Mouse (Mus musculus): ENCODE measurements around the gene Atp6v0e2. TPM values are rescaled to one million over a fixed set of nuclear protein-coding genes. Genes with fewer than 3 reads are reported as not detected.

Atp6v0e2 gene
- polyA plus RNA-seq (2016; fragmentation: Nextera tagmentation; extraction: Ambion mirVana): 1.8 and 2.3 TPM in 2 replicates

- Histone ChIP-seq H3K27ac (no peak within 1 kb of the TSS), H3K27me3 (replicated peaks) (peaks cover 14% of the 10 kb centered on the region; the same call in 1 of the 2 replicates), H3K36me3 (no peaks in the 10 kb centered on the region; the same call in 1 of the 2 replicates), H3K9me3 (replicated peaks) (no peaks in the 10 kb centered on the region), H3K4me1 (0 out of 2 replicates have a peak, but pooled peaks cover 10% of the 10 kb centered on the region), H3K4me2 (peak within 1 kb of the TSS; percentile 60), H3K4me3 (peak within 1 kb of the TSS; percentile 32), H3K9ac (no peak within 1 kb of the TSS)
- 10% methylated on average over 38 of the region's 38 CpGs for WGBS (ENCODE audit: insufficient replicate concordance)
- 0 out of 2 replicates have a peak, but pooled peaks have one; percentile 19 for ATAC-seq
Measured at GRCm38 (mm10) chr6:48537105-48537954, at the start of gene Atp6v0e2. Atp6v0e2 (plus strand) TSS chr6:48537615.

DNA sequence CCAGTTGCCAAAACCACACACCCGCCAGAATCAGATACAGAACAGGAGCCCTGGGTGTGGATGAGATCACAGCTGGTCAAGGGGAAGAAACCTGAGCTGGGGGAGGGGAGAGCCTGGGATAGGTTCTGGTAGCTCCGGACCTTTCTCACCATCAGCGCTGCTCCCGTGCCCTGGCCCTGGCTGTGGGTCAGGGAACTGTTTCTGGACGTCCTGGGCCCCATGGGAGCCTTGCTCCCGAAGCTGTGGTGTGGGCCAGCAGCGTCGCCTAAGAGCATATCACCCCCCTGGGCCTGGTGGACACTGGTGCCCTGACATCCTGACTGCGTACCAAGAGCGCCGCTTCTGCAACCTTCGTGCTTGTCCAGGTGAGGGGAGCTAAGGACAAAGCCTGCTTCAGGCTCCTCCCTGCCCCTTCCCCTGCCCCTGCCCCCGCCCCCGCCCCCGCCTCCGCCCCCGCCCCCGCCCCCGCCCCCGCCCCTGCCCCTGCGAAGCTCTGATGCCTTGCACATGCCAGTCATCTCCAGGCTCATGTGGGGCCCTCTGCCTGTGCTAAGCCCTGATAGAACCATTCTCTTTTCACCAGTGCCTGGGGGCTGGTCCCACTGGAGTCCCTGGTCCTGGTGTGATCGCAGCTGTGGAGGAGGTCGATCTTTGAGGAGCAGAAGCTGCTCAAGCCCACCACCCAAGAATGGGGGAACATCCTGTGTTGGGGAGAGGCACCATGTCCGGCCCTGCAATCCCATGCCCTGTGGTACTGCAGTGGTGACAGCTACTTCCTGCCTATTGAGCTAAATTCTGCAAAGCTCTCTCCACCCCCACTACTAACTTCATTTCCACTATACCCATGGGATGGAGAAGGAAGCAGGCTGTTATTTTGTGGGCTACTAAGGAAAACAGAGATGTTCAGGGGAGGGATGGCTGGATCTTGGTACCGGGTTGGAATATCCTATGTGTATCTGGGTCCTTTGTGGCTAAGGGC, 49.4 kb upstream of the Atp6v0e2 start:
- ATAC-seq: no peak
- Histone ChIP-seq H3K9ac (no peak overlapping the region), H3K36me3 (no peaks in the 10 kb centered on the region), H3K9me3 (replicated peaks) (no peaks in the 10 kb centered on the region), H3K27ac (no peak overlapping the region), H3K4me1 (peaks cover 16% of the 10 kb centered on the region), H3K4me2 (peak overlapping the region; percentile 41), H3K4me3 (no peak overlapping the region), H3K27me3 (replicated peaks) (peaks cover 31% of the 10 kb centered on the region; the same call in 1 of the 2 replicates)
- 9% methylated on average over 20 of the region's 25 CpGs for WGBS (ENCODE audit: insufficient replicate concordance)

DNA sequence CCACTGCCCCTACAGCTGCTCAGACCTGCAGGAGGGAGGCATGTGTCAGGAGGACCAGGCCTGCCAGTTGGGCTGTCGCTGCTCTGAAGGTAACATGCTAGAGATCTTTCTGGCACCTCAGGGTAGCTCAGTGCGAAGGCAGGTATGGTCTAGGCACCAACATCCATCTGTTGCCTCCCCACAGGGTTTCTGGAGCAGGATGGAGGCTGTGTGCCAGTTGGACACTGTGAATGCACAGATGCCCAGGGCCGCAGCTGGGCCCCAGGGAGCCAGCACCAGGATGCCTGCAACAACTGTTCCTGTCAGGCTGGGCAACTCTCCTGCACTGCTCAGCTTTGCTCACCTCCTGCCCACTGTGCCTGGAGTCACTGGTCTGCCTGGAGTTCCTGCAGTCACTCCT, 47.7 kb upstream of the Atp6v0e2 start:
- WGBS (ENCODE audit: insufficient replicate concordance): 73% methylated on average over 3 of the region's 3 CpGs
- Histone ChIP-seq H3K9me3 (replicated peaks) (no peaks in the 10 kb centered on the region), H3K27ac (no peak overlapping the region), H3K4me1 (peaks cover 16% of the 10 kb centered on the region), H3K27me3 (replicated peaks) (peaks cover 31% of the 10 kb centered on the region; the same call in 1 of the 2 replicates), H3K4me2 (no peak overlapping the region), H3K36me3 (no peaks in the 10 kb centered on the region), H3K4me3 (no peak overlapping the region), H3K9ac (no peak overlapping the region)
- no peak for ATAC-seq

DNA sequence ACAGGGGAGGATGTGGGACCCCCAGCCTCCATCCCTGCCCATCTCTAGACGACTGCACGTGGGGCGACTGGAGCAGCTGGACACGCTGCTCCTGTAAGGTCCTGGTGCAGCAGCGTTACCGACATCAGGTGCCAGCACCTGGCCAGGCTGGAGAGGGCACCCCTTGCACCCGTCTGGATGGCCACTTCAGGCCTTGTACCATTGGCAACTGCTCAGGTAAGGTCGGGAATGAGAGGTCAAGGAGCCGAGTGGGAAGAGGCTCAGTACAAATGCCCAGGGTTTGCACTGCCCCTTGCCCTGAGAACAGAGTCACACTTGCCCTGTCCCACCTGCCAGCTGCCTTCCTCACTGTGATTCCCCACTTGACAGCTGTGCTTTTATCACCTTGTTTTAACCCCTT, 46.1 kb upstream of the Atp6v0e2 start:
- H3K27me3 ChIP-seq (replicated peaks): peaks cover 22% of the 10 kb centered on the region; the same call in 1 of the 2 replicates
- H3K4me3 ChIP-seq: no peak overlapping the region
- WGBS (ENCODE audit: insufficient replicate concordance): 44% methylated on average over 9 of the region's 9 CpGs

DNA sequence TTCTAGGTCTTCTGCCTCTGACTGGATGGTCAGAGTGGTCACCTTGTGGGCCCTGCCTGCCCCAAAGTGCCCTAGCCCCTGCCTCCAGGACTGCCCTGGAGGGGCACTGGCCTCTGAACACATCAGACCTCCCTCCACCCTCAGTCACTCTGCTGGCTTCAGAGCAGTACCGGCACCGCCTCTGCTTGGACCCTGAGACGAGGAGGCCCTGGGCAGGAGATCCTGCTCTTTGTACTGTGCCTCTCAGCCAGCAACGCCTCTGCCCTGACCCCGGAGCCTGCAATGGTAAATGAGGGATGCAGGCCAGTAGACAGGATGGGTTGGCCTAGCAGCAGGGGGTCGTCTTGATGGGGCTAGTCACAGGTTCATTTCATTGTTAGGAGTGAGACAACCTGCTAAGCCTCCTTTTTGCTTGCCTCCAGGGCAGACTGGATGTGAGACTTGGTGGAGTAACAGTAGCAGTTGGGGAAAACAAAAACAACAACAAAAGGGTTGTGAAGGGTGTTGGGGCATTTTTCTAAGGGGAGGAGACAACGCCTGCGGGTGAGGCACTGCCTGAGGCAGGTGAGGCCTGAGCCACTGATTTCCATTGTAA, 44.2 kb upstream of the Atp6v0e2 start:
- no peak overlapping the region for H3K4me2 ChIP-seq
- no peaks in the 10 kb centered on the region for H3K36me3 ChIP-seq
- WGBS (ENCODE audit: insufficient replicate concordance): 36% methylated on average over 8 of the region's 8 CpGs
- no peaks in the 10 kb centered on the region for H3K9me3 ChIP-seq (replicated peaks)
- H3K4me1 ChIP-seq: peaks cover 5% of the 10 kb centered on the region
- H3K27ac ChIP-seq: no peak overlapping the region
- no peak for ATAC-seq
- no peak overlapping the region for H3K4me3 ChIP-seq
- peaks cover 11% of the 10 kb centered on the region; the same call in 1 of the 2 replicates for H3K27me3 ChIP-seq (replicated peaks)
- H3K9ac ChIP-seq: no peak overlapping the region

More for the DNA sequence above, 46.1 kb upstream of the Atp6v0e2 start:
- Histone ChIP-seq H3K36me3 (no peaks in the 10 kb centered on the region), H3K4me2 (no peak overlapping the region), H3K9ac (no peak overlapping the region), H3K9me3 (replicated peaks) (no peaks in the 10 kb centered on the region), H3K4me1 (peaks cover 16% of the 10 kb centered on the region), H3K27ac (no peak overlapping the region)
- no peak for ATAC-seq

GRCm38 (mm10) chr6:48497521-48497920, 39.9 kb upstream of the Atp6v0e2 start:
- no peak overlapping the region for H3K9ac ChIP-seq
- H3K4me2 ChIP-seq: no peak overlapping the region
- H3K4me1 ChIP-seq: no peaks in the 10 kb centered on the region
- no peak overlapping the region for H3K4me3 ChIP-seq
- no peaks in the 10 kb centered on the region for H3K9me3 ChIP-seq (replicated peaks)
- H3K36me3 ChIP-seq: no peaks in the 10 kb centered on the region
- H3K27me3 ChIP-seq (replicated peaks): no peaks in the 10 kb centered on the region
- ATAC-seq: no peak
- 72% methylated on average over 4 of the region's 4 CpGs for WGBS (ENCODE audit: insufficient replicate concordance)
- H3K27ac ChIP-seq: no peak overlapping the region

DNA sequence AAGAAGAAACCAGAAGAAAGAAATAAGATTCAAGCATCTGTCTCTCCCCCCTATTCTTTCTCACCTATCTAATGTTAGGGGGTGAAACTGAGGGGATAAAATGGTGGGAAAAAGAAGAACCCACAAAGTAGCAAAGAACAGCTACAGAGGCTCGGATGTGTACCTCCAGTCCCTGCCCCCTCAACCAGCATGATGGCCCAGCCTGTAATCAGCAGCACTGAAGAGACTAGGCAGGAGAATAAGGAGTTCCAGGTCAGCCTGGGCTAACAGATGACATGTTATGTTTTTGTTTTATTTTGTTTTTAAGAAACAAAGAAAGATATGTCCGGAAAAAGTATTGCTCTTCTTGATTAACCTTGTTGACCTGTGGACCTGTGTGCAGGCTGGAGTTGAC, 33.6 kb upstream of the Atp6v0e2 start:
- H3K4me1 ChIP-seq: peaks cover 9% of the 10 kb centered on the region; the same call in 1 of the 2 replicates
- 6% methylated on average over 2 of the region's 2 CpGs for WGBS (ENCODE audit: insufficient replicate concordance)
- H3K4me3 ChIP-seq: peak overlapping the region; percentile 61
- H3K9ac ChIP-seq: no peak overlapping the region
- peak; percentile 59 for ATAC-seq
- H3K27me3 ChIP-seq (replicated peaks): no peaks in the 10 kb centered on the region
- H3K9me3 ChIP-seq (replicated peaks): no peaks in the 10 kb centered on the region
- no peak overlapping the region for H3K27ac ChIP-seq
- H3K36me3 ChIP-seq: no peaks in the 10 kb centered on the region
- peak overlapping the region; percentile 77 for H3K4me2 ChIP-seq

GRCm38 (mm10) chr6:48504241-48504854, 33.1 kb upstream of the Atp6v0e2 start:
- WGBS (ENCODE audit: insufficient replicate concordance): under 1% methylated on average over 26 of the region's 26 CpGs

GRCm38 (mm10) chr6:48508087-48508486, 29.3 kb upstream of the Atp6v0e2 start:
- Histone ChIP-seq H3K4me3 (no peak overlapping the region), H3K4me1 (peaks cover 9% of the 10 kb centered on the region; the same call in 1 of the 2 replicates), H3K36me3 (peaks cover 12% of the 10 kb centered on the region), H3K9me3 (replicated peaks) (no peaks in the 10 kb centered on the region), H3K27ac (no peak overlapping the region), H3K27me3 (replicated peaks) (no peaks in the 10 kb centered on the region), H3K4me2 (no peak overlapping the region), H3K9ac (no peak overlapping the region)
- ATAC-seq: no peak
- 47% methylated on average over 4 of the region's 4 CpGs for WGBS (ENCODE audit: insufficient replicate concordance)

More at GRCm38 (mm10) chr6:48504241-48504854, 33.1 kb upstream of the Atp6v0e2 start:
- Histone ChIP-seq H3K4me2 (peak overlapping the region; percentile 77), H3K9ac (peak overlapping the region; percentile 68), H3K27ac (no peak overlapping the region), H3K9me3 (replicated peaks) (no peaks in the 10 kb centered on the region), H3K4me3 (peak overlapping the region; percentile 61), H3K4me1 (peaks cover 9% of the 10 kb centered on the region; the same call in 1 of the 2 replicates), H3K36me3 (no peaks in the 10 kb centered on the region), H3K27me3 (replicated peaks) (no peaks in the 10 kb centered on the region)
- ATAC-seq: peak; percentile 87

DNA sequence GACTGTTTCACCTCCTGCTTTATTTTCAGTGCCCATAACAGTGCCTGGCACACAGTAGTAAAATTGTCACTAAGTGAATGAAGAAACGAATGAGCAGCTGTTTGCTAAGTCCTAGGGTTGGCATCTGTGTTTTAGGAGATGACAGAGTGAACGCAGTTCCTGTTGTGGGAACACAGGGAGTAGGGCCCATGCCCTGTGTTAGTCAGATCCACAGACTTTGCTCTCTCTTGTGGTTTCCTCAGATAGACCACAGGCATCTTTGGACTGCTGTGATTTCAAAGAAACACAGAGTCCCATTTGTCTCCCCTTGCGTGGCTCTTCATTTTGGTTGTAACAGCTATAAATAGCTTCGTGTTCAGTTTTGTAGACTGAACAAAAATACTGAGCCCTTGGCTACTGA, 27.0 kb upstream of the Atp6v0e2 start:
- no peaks in the 10 kb centered on the region for H3K9me3 ChIP-seq (replicated peaks)
- no peaks in the 10 kb centered on the region for H3K27me3 ChIP-seq (replicated peaks)
- H3K4me3 ChIP-seq: no peak overlapping the region
- ATAC-seq: no peak
- H3K4me1 ChIP-seq: no peaks in the 10 kb centered on the region
- peaks cover 34% of the 10 kb centered on the region for H3K36me3 ChIP-seq
- no peak overlapping the region for H3K27ac ChIP-seq
- H3K4me2 ChIP-seq: no peak overlapping the region
- no peak overlapping the region for H3K9ac ChIP-seq
- WGBS (ENCODE audit: insufficient replicate concordance): 43% methylated on average over 4 of the region's 4 CpGs

DNA sequence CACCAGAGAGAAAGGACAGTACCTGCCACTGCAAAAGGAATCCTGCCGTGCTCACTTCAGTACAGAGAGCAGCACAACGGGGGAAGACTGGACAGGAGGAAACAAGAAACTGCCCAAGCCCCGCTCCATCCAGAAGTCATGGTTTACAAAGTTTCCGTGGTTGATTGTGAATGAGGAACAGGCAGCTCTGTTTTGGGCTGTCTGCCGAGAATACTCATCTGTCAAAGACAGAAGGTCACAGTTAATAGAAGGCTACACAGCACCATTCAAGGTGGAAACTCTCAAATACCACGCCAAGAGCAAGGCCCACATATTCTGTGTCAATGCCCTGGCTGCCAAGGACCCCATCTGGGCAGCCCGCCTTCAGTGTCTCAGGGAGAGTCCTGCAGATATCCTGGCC, 25.6 kb upstream of the Atp6v0e2 start:
- no peak for ATAC-seq
- no peak overlapping the region for H3K9ac ChIP-seq
- H3K4me3 ChIP-seq: no peak overlapping the region
- 46% methylated on average over 7 of the region's 7 CpGs for WGBS (ENCODE audit: insufficient replicate concordance)
- no peak overlapping the region for H3K4me2 ChIP-seq
- no peaks in the 10 kb centered on the region for H3K9me3 ChIP-seq (replicated peaks)
- peaks cover 48% of the 10 kb centered on the region for H3K36me3 ChIP-seq
- no peak overlapping the region for H3K27ac ChIP-seq
- no peaks in the 10 kb centered on the region for H3K4me1 ChIP-seq
- no peaks in the 10 kb centered on the region for H3K27me3 ChIP-seq (replicated peaks)

All from liver, embryonic 12.5 days (tissue).